Mouse (Mus musculus) ES-E14 (cell line): ENCODE results near the gene Dpp6. TPM values are rescaled to one million over a fixed set of nuclear protein-coding genes. Genes with fewer than 3 reads are reported as not detected.

Experiments used
- DNase-seq: peaks from one replicate; pipeline ENCODE4 v3.0.0-alpha.2; 2013; ENCODE audit warnings: low read depth, low spot score
- H3K27ac ChIP-seq: 2 replicates; pipeline ENCODE4 v1.5.1; 2012; ENCODE audit warnings: low read depth, mild to moderate bottlenecking, low read length, moderate library complexity, mixed read lengths; ENCODE audit not compliant: poor library complexity, insufficient read depth, severe bottlenecking
- H3K36me3 ChIP-seq: 2 replicates; pipeline ENCODE4 v1.6.1; 2012; ENCODE audit warnings: mild to moderate bottlenecking, low read length, moderate library complexity, mixed read lengths; ENCODE audit not compliant: control insufficient read depth, poor library complexity, insufficient read depth, severe bottlenecking
- H3K4me1 ChIP-seq, 2 experiments: fragments of 150-350 bp in 1 of 2; sonication (generic) in 1 of 2; 2 replicates each; pipeline ENCODE4 v1.6.1; 2012; ENCODE audit warnings: low read length in 2 of 2, mild to moderate bottlenecking in 1 of 2, mixed read lengths in 1 of 2; ENCODE audit not compliant: control insufficient read depth in 2 of 2, insufficient read depth in 2 of 2, poor library complexity in 1 of 2
- H3K4me3 ChIP-seq, 2 experiments: fragments of 150-350 bp in 1 of 2; sonication (generic) in 1 of 2; 2 replicates each; pipeline ENCODE4 v1.5.1; 2012; ENCODE audit warnings: low read length in 2 of 2, low read depth in 1 of 2, mild to moderate bottlenecking in 1 of 2, mixed read lengths in 1 of 2; ENCODE audit not compliant: insufficient read depth in 1 of 2, poor library complexity in 1 of 2, severe bottlenecking in 1 of 2
- H3K9ac ChIP-seq: 2 replicates; pipeline ENCODE4 v1.6.1; 2012; ENCODE audit warnings: low read depth, mild to moderate bottlenecking, low read length, mixed read lengths; ENCODE audit not compliant: poor library complexity, insufficient read depth, severe bottlenecking
- H3K9me3 ChIP-seq: fragments of 150-350 bp; sonication (generic); 2 replicates; pipeline ENCODE4 v1.6.1; 2012; ENCODE audit warnings: low read depth, mild to moderate bottlenecking, low read length; ENCODE audit not compliant: control insufficient read depth, insufficient read depth
- CHD2 ChIP-seq: IDR thresholded peaks from 2 replicates; pipeline ENCODE4 v1.6.1; 2014; ENCODE audit warnings: mild to moderate bottlenecking, low read depth, low read length, inconsistent platforms
- HCFC1 ChIP-seq: IDR thresholded peaks from 2 replicates; pipeline ENCODE4 v1.6.1; 2012; ENCODE audit warnings: low read length, inconsistent platforms, borderline replicate concordance; ENCODE audit not compliant: insufficient read depth
- MAFK ChIP-seq: IDR thresholded peaks from 2 replicates; pipeline ENCODE4 v1.6.1; 2014; ENCODE audit warnings: mild to moderate bottlenecking, low read depth, low read length, inconsistent platforms; ENCODE audit not compliant: insufficient read depth
- ZC3H11A ChIP-seq: IDR thresholded peaks from 2 replicates; pipeline ENCODE4 v1.6.1; 2012; ENCODE audit warnings: low read depth, mild to moderate bottlenecking, inconsistent platforms, low read length, borderline replicate concordance
- ZNF384 ChIP-seq: IDR thresholded peaks from 2 replicates; pipeline ENCODE4 v1.6.1; 2012; ENCODE audit warnings: low read depth, low read length, inconsistent platforms
- in situ Hi-C, 2 experiments: fragments of 600-800 bp; cut with MboI; formaldehyde crosslinking; loops; one replicate each; pipeline ENCODE4 v1.15.1; 2025; ENCODE audit warnings: low sequenced_read_pairs in 2 of 2, inconsistent platforms in 1 of 2; ENCODE audit not compliant: unreplicated experiment in 2 of 2
- total RNA-seq: library from RNA; depleted of rRNA; stranded (reverse); fragments of 300-350 nt; gene quantifications from 2 replicates; pipeline ENCODE4 v1.2.3, GENCODE M21; 2012

The Dpp6 gene
- total RNA-seq, 1 experiment = 1.5 TPM

DNA sequence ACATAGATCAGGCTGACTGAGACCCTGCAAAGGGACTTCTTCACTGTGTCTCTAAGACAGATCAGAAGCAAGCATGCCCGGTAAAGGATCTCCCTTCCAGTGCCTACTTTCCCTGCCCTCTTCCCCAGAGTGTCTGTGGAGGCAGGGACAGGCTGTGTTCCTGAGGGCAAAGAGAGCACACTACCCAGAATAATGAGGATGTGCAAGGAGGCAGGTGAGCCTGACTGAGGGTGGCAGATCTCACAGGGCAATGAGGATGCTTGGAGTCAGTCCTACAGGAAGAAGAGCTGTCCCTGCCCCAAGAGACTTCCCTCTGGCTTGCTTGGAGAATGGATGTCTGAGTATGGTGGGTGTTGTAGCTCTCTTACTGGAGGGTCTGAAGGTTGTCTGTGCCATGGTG is 445.7 kb downstream of the Dpp6 start:
- Histone ChIP-seq H3K4me3 (no peak overlapping the region), H3K36me3 (no peaks in the 10 kb centered on the region), H3K4me1 (no peaks in the 10 kb centered on the region), H3K27ac (no peak overlapping the region), H3K9me3 (no peaks in the 10 kb centered on the region), H3K9ac (no peak overlapping the region)
- TF ChIP-seq CHD2 (no peak), ZNF384 (no peak), MAFK (no peak), HCFC1 (no peak), ZC3H11A (no peak)
- DNase-seq = no peak
- in situ Hi-C loops = no loop called here

DNA sequence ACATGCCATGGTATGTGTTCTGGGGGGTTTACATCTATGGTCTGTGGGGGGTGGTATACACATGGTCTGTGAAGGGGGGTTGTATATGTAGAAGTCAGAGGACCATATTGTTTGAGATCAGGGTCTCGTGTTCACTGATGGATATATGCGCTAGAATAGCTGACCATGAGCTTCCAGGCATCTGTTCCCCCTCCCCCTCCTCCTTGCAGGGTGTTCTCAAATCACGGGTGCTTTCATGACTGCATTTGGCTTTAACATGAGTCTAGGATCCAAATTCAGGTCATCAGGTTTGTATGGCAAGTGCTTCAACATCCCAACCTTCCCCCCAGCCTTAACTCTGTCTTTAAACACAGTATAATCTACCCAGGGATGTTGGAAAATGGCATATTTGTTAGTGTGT is 448.3 kb downstream of the Dpp6 start:
- Histone ChIP-seq H3K9ac (no peak overlapping the region), H3K9me3 (no peaks in the 10 kb centered on the region), H3K4me3 (no peak overlapping the region), H3K27ac (no peak overlapping the region), H3K36me3 (no peaks in the 10 kb centered on the region), H3K4me1 (no peaks in the 10 kb centered on the region)
- no peak for TF ChIP-seq ZC3H11A
- no peak for TF ChIP-seq ZNF384
- TF ChIP-seq CHD2 = no peak
- no peak for TF ChIP-seq HCFC1
- TF ChIP-seq MAFK = no peak
- DNase-seq = no peak
- in situ Hi-C loops = no loop called here

DNA sequence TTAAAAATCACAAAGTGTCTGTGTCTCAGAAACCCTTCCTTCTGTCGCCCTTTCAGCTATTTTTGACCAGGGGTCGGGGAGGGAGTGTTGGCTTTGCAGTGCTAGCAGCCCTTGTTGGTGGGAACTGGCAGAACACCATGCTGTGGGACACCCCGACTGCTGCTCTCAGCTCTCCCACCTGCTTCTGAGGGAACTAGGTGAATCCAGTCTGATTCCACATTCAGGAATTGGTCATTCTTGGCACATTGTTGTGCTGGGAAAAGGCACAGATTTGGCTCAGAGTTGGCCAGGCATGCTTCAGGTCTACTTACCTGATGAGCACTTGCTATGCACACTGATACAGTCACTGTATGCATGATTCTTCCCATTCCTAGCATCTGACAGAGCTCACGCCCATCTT is 454.3 kb downstream of the Dpp6 start:
- DNase-seq = no peak

GRCm38 (mm10) chr5:27274781-27275395 is 457.9 kb downstream of the Dpp6 start:
- H3K4me3 ChIP-seq = no peak overlapping the region
- in situ Hi-C loops = no loop called here
- no peaks in the 10 kb centered on the region for H3K9me3 ChIP-seq
- H3K9ac ChIP-seq = no peak overlapping the region
- DNase-seq = no peak
- H3K36me3 ChIP-seq = no peaks in the 10 kb centered on the region
- no peak overlapping the region for H3K27ac ChIP-seq
- H3K4me1 ChIP-seq = no peaks in the 10 kb centered on the region
- TF ChIP-seq CHD2 = no peak
- no peak for TF ChIP-seq HCFC1
- no peak for TF ChIP-seq ZNF384
- TF ChIP-seq ZC3H11A = no peak
- no peak for TF ChIP-seq MAFK

More for the DNA sequence above, 454.3 kb downstream of the Dpp6 start:
- TF ChIP-seq ZC3H11A (no peak), ZNF384 (no peak), CHD2 (no peak), HCFC1 (no peak)
- Histone ChIP-seq H3K27ac (no peak overlapping the region), H3K9me3 (no peaks in the 10 kb centered on the region), H3K4me1 (no peaks in the 10 kb centered on the region), H3K4me3 (no peak overlapping the region), H3K9ac (no peak overlapping the region), H3K36me3 (no peaks in the 10 kb centered on the region)
- in situ Hi-C loops = no loop called here

GRCm38 (mm10) chr5:27275871-27276270 is 458.9 kb downstream of the Dpp6 start:
- H3K36me3 ChIP-seq = no peaks in the 10 kb centered on the region
- no peak for DNase-seq
- in situ Hi-C loops = no loop called here
- no peaks in the 10 kb centered on the region for H3K4me1 ChIP-seq
- H3K9ac ChIP-seq = no peak overlapping the region
- no peak overlapping the region for H3K4me3 ChIP-seq
- no peak overlapping the region for H3K27ac ChIP-seq
- no peaks in the 10 kb centered on the region for H3K9me3 ChIP-seq
- TF ChIP-seq ZC3H11A (no peak), CHD2 (no peak), HCFC1 (no peak), ZNF384 (no peak), MAFK (no peak)
